In genomic region chr3:130494192-130494591, GRCm38 (mm10) we compare ENCODE assay signal across 15 mouse cellular contexts.
DNase-seq lines count a peak whose midpoint lies in the region; ATAC-seq and TF ChIP-seq lines count a peak whose summit lies in the region.
"Had no signal": no experiment of that assay in that cellular context is flagged by ENCODE, and none has a peak within 500 bp of the region (broad histone marks: within the 10 kb centered on the region; RNA-seq: fewer than 3 reads in every experiment).

No protein-coding gene starts in this region.

- H3K9ac ChIP-seq in forebrain, embryonic 11.5 days (ENCODE audit: low read length) = no peak overlapping the region
- no peak overlapping the region for H3K9ac ChIP-seq in forebrain, embryonic 13.5 days
- no peak overlapping the region for H3K9ac ChIP-seq in midbrain, embryonic 14.5 days (replicated peaks; ENCODE audit: low read length)
- H3K9ac ChIP-seq in midbrain, embryonic 13.5 days (replicated peaks) = no peak overlapping the region
- H3K9ac ChIP-seq: embryonic facial prominence, embryonic 12.5 days; embryonic facial prominence, embryonic 15.5 days; hindbrain, embryonic 12.5 days; hindbrain, embryonic 15.5 days; intestine, embryonic 15.5 days had no signal

- no peak for DNase-seq in forebrain, embryonic 11.5 days (ENCODE audit: low spot score)
- DNase-seq in midbrain, embryonic 14.5 days = peak; percentile 4
- DNase-seq in brain, embryonic 14.5 days (ENCODE audit: low read depth) = peak; percentile 14
- DNase-seq in ovary, postnatal 14 days (ENCODE audit: low spot score) = no peak
- DNase-seq: B cell, adult 2 months; kidney, adult 18-20 months had no signal

- no peak overlapping the region for H3K4me2 ChIP-seq in forebrain, embryonic 11.5 days (ENCODE audit: low read depth, low read length, severe bottlenecking)
- no peak overlapping the region for H3K4me2 ChIP-seq in forebrain, embryonic 13.5 days
- H3K4me2 ChIP-seq in midbrain, embryonic 14.5 days (ENCODE audit: low read length) = no peak overlapping the region
- no peak overlapping the region for H3K4me2 ChIP-seq in midbrain, embryonic 13.5 days (replicated peaks)
- H3K4me2 ChIP-seq: embryonic facial prominence, embryonic 12.5 days; embryonic facial prominence, embryonic 15.5 days; heart, embryonic 11.5 days; hindbrain, embryonic 12.5 days; hindbrain, embryonic 15.5 days; intestine, embryonic 15.5 days had no signal

- H3K4me1 ChIP-seq in forebrain, embryonic 11.5 days (replicated peaks; ENCODE audit: control insufficient read depth, insufficient read depth, low read length) = peaks cover 6% of the 10 kb centered on the region
- peaks cover 9% of the 10 kb centered on the region; the same call in 1 of the 2 replicates for H3K4me1 ChIP-seq in forebrain, embryonic 13.5 days
- no peaks in the 10 kb centered on the region for H3K4me1 ChIP-seq in midbrain, embryonic 14.5 days (ENCODE audit: control insufficient read depth, insufficient read depth, low read length)
- H3K4me1 ChIP-seq in midbrain, embryonic 13.5 days (replicated peaks) = peaks cover 13% of the 10 kb centered on the region
- H3K4me1 ChIP-seq: embryonic facial prominence, embryonic 15.5 days; hindbrain, embryonic 12.5 days; hindbrain, embryonic 15.5 days; intestine, embryonic 15.5 days had no signal

- H3K4me3 ChIP-seq in forebrain, embryonic 11.5 days (ENCODE audit: low read depth, low read length) = no peak overlapping the region
- no peak overlapping the region for H3K4me3 ChIP-seq in forebrain, embryonic 13.5 days
- H3K4me3 ChIP-seq in midbrain, embryonic 14.5 days (replicated peaks; ENCODE audit: low read depth, low read length) = no peak overlapping the region
- no peak overlapping the region for H3K4me3 ChIP-seq in midbrain, embryonic 13.5 days (replicated peaks)
- H3K4me3 ChIP-seq: embryonic facial prominence, embryonic 12.5 days; embryonic facial prominence, embryonic 15.5 days; hindbrain, embryonic 12.5 days; hindbrain, embryonic 15.5 days; intestine, embryonic 15.5 days had no signal

- WGBS in forebrain, embryonic 11.5 days = 9% methylated on average over 1 of the region's 1 CpGs
- 7% methylated on average over 1 of the region's 1 CpGs for WGBS in forebrain, embryonic 13.5 days
- WGBS in midbrain, embryonic 14.5 days = 5% methylated on average over 1 of the region's 1 CpGs
- WGBS in midbrain, embryonic 13.5 days = 4% methylated on average over 1 of the region's 1 CpGs

- H3K27ac ChIP-seq in forebrain, embryonic 11.5 days (ENCODE audit: low read depth, low read length) = no peak overlapping the region
- no peak overlapping the region for H3K27ac ChIP-seq in forebrain, embryonic 13.5 days
- no peak overlapping the region for H3K27ac ChIP-seq in midbrain, embryonic 14.5 days (replicated peaks; ENCODE audit: low read depth, low read length)
- no peak overlapping the region for H3K27ac ChIP-seq in midbrain, embryonic 13.5 days
- H3K27ac ChIP-seq: embryonic facial prominence, embryonic 12.5 days; embryonic facial prominence, embryonic 15.5 days; hindbrain, embryonic 12.5 days; hindbrain, embryonic 15.5 days; intestine, embryonic 15.5 days had no signal

- no peaks in the 10 kb centered on the region for H3K27me3 ChIP-seq in forebrain, embryonic 11.5 days (ENCODE audit: control insufficient read depth, insufficient read depth, low read length)
- H3K27me3 ChIP-seq in forebrain, embryonic 13.5 days = no peaks in the 10 kb centered on the region
- no peaks in the 10 kb centered on the region for H3K27me3 ChIP-seq in midbrain, embryonic 14.5 days (ENCODE audit: control insufficient read depth, insufficient read depth, low read length)
- H3K27me3 ChIP-seq in midbrain, embryonic 13.5 days = no peaks in the 10 kb centered on the region
- H3K27me3 ChIP-seq: CH12.LX; embryonic facial prominence, embryonic 12.5 days; embryonic facial prominence, embryonic 15.5 days; hindbrain, embryonic 12.5 days; hindbrain, embryonic 15.5 days; intestine, embryonic 15.5 days had no signal

- peak; percentile 66 for ATAC-seq in forebrain, embryonic 11.5 days (replicated peaks; ENCODE audit: low FRiP score)
- ATAC-seq in forebrain, embryonic 13.5 days = no peak
- ATAC-seq in midbrain, embryonic 14.5 days (ENCODE audit: low FRiP score, low TSS enrichment) = no peak
- no peak for ATAC-seq in midbrain, embryonic 13.5 days
- ATAC-seq: intestine, embryonic 15.5 days had no signal

- H3K9me3 ChIP-seq in forebrain, embryonic 11.5 days (ENCODE audit: control insufficient read depth, low read length) = no peaks in the 10 kb centered on the region
- H3K9me3 ChIP-seq in forebrain, embryonic 13.5 days (replicated peaks) = no peaks in the 10 kb centered on the region
- no peaks in the 10 kb centered on the region for H3K9me3 ChIP-seq in midbrain, embryonic 14.5 days (ENCODE audit: control insufficient read depth, low read length)
- no peaks in the 10 kb centered on the region for H3K9me3 ChIP-seq in midbrain, embryonic 13.5 days
- H3K9me3 ChIP-seq: embryonic facial prominence, embryonic 12.5 days; embryonic facial prominence, embryonic 15.5 days; hindbrain, embryonic 12.5 days; hindbrain, embryonic 15.5 days; intestine, embryonic 15.5 days had no signal

- no peak for TF ChIP-seq CTCF in brain, embryonic 14.5 days (IDR thresholded peaks at IDR 0.05; ENCODE audit: borderline replicate concordance, extremely low read depth, insufficient read depth, insufficient read length)

- H3K36me3 ChIP-seq in forebrain, embryonic 11.5 days (ENCODE audit: control insufficient read depth, insufficient read depth, low read length) = no peaks in the 10 kb centered on the region
- H3K36me3 ChIP-seq in forebrain, embryonic 13.5 days (ENCODE audit: poor library complexity, severe bottlenecking) = no peaks in the 10 kb centered on the region
- H3K36me3 ChIP-seq in midbrain, embryonic 14.5 days (ENCODE audit: control insufficient read depth, insufficient read depth, low read length) = no peaks in the 10 kb centered on the region
- H3K36me3 ChIP-seq in midbrain, embryonic 13.5 days = no peaks in the 10 kb centered on the region
- H3K36me3 ChIP-seq: embryonic facial prominence, embryonic 12.5 days; embryonic facial prominence, embryonic 15.5 days; hindbrain, embryonic 12.5 days; hindbrain, embryonic 15.5 days; intestine, embryonic 15.5 days had no signal

- TF ChIP-seq POLR2A in brain, embryonic 14.5 days (IDR thresholded peaks at IDR 0.05; ENCODE audit: borderline replicate concordance, extremely low read depth, insufficient read depth, insufficient read length, poor library complexity, severe bottlenecking) = no peak

Comparison
In these comparisons a context has a peak if more than half of its experiments do, and no peak if none do; other contexts are left out.
1. DNase-seq: peak in midbrain, embryonic 14.5 days (single experiment) and brain, embryonic 14.5 days (single experiment); none in forebrain, embryonic 11.5 days (single experiment) and ovary, postnatal 14 days (single experiment).